ENCODE assay signal across 10 mouse cellular contexts in genomic region chr11:22857106-22857704, GRCm38 (mm10). TPM values are rescaled to one million over a fixed set of nuclear protein-coding genes. Genes with fewer than 3 reads are reported as not detected.
A peak's percentile ranks its signal among the peaks of the same experiment; 100 is the strongest.
DNase-seq lines count a peak whose midpoint lies in the region; ATAC-seq and TF ChIP-seq lines count a peak whose summit lies in the region.
"Had no signal": no experiment of that assay in that cellular context is flagged by ENCODE, and none has a peak within 500 bp of the region (broad histone marks: within the 10 kb centered on the region; RNA-seq: fewer than 3 reads in every experiment).

No protein-coding gene starts in this region.

- H3K27ac ChIP-seq in heart, adult 2 months = peak overlapping the region; percentile 91
- H3K27ac ChIP-seq in layer of hippocampus, adult 2 months = peak overlapping the region; percentile 94
- no peak overlapping the region for H3K27ac ChIP-seq in ES-E14 (ENCODE audit: insufficient read depth, low read depth, low read length, poor library complexity, severe bottlenecking)
- H3K27ac ChIP-seq in liver, embryonic 12.5 days = no peak overlapping the region
- H3K27ac ChIP-seq: neural tube, embryonic 12.5 days had no signal

- no peak for ATAC-seq in liver, embryonic 12.5 days

- H3K36me3 ChIP-seq in heart, adult 2 months (ENCODE audit: control insufficient read depth, insufficient read depth, low read length) = peaks cover 6% of the 10 kb centered on the region
- no peaks in the 10 kb centered on the region for H3K36me3 ChIP-seq in ES-E14 (ENCODE audit: control insufficient read depth, insufficient read depth, low read length, poor library complexity, severe bottlenecking)
- peaks cover 2% of the 10 kb centered on the region; the same call in 1 of the 2 replicates for H3K36me3 ChIP-seq in liver, embryonic 12.5 days
- H3K36me3 ChIP-seq: neural tube, embryonic 12.5 days had no signal

- WGBS in heart, adult 2 months = 76% methylated on average over 5 of the region's 5 CpGs
- 67% methylated on average over 5 of the region's 5 CpGs for WGBS in liver, embryonic 12.5 days (ENCODE audit: insufficient replicate concordance)

- peak overlapping the region; percentile 90 for H3K4me2 ChIP-seq in liver, embryonic 12.5 days

- peaks cover 12% of the 10 kb centered on the region for H3K79me2 ChIP-seq in heart, adult 2 months (replicated peaks; ENCODE audit: control insufficient read depth, insufficient read depth, low read length)

- DNase-seq in heart, adult 2 months = no peak
- no peak for DNase-seq in heart, postnatal 36 days
- DNase-seq in layer of hippocampus, adult 2 months (ENCODE audit: low spot score in 2 of 2) = no peak
- DNase-seq in layer of hippocampus, adult 8-10 months (ENCODE audit: low spot score in 2 of 2) = no peak
- no peak for DNase-seq in ES-E14 (ENCODE audit: low read depth, low spot score)
- DNase-seq in urinary bladder, adult 18-20 months (ENCODE audit: low spot score in 2 of 2) = no peak
- DNase-seq in adipocyte (ENCODE audit: low spot score) = no peak
- DNase-seq: gastrocnemius, postnatal 10 days had no signal

- H3K9ac ChIP-seq in heart, adult 2 months (ENCODE audit: low read depth, low read length) = no peak overlapping the region
- no peak overlapping the region; the same call in 1 of the 2 replicates for H3K9ac ChIP-seq in ES-E14 (ENCODE audit: insufficient read depth, low read depth, low read length, poor library complexity, severe bottlenecking)
- H3K9ac ChIP-seq in liver, embryonic 12.5 days = no peak overlapping the region
- H3K9ac ChIP-seq: neural tube, embryonic 12.5 days had no signal

- no peaks in the 10 kb centered on the region for H3K27me3 ChIP-seq in heart, adult 2 months (ENCODE audit: control insufficient read depth, insufficient read depth, low read length)
- H3K27me3 ChIP-seq in liver, embryonic 12.5 days (replicated peaks) = peaks cover 12% of the 10 kb centered on the region

- no peak overlapping the region for H3K4me3 ChIP-seq in heart, adult 2 months
- H3K4me3 ChIP-seq in layer of hippocampus, adult 2 months = peak overlapping the region; percentile 89
- H3K4me3 ChIP-seq in ES-E14 (ENCODE audit: insufficient read depth in 1 of 2, low read depth in 1 of 2, low read length in 2 of 2, poor library complexity in 1 of 2, severe bottlenecking in 1 of 2) = peak overlapping the region; percentile 94 to 97; a peak in 3 of 4 replicates
- H3K4me3 ChIP-seq in liver, embryonic 12.5 days = peak overlapping the region; percentile 73; the same call in 1 of the 2 replicates

- TF ChIP-seq CTCF in heart, adult 2 months (IDR thresholded peaks at IDR 0.05) = no peak
- TF ChIP-seq CTCF in layer of hippocampus, adult 2 months (conservative IDR thresholded peaks at IDR 0.05) = no peak

- TF ChIP-seq EP300 in heart, adult 2 months (IDR thresholded peaks at IDR 0.05; ENCODE audit: insufficient read depth, low read depth, low read length) = no peak

- H3K9me3 ChIP-seq in ES-E14 (ENCODE audit: control insufficient read depth, insufficient read depth, low read depth, low read length) = no peaks in the 10 kb centered on the region
- no peaks in the 10 kb centered on the region for H3K9me3 ChIP-seq in liver, embryonic 12.5 days (replicated peaks)
- H3K9me3 ChIP-seq: neural tube, embryonic 12.5 days had no signal

- no peak for TF ChIP-seq POLR2A in heart, adult 2 months (IDR thresholded peaks at IDR 0.05; ENCODE audit: insufficient read depth, low read depth, low read length)

- in situ Hi-C loops in ES-E14 (cut with MboI; ENCODE audit: low sequenced_read_pairs in 2 of 2, unreplicated experiment in 2 of 2) = no loop called here

- H3K4me1 ChIP-seq in heart, adult 2 months (ENCODE audit: control insufficient read depth, insufficient read depth, low read length) = peaks cover 20% of the 10 kb centered on the region
- H3K4me1 ChIP-seq in ES-E14 (ENCODE audit: control insufficient read depth in 2 of 2, insufficient read depth in 2 of 2, low read length in 2 of 2, poor library complexity in 1 of 2) = peaks cover 11 to 12% of the 10 kb centered on the region in 2 experiments
- peaks cover 70% of the 10 kb centered on the region for H3K4me1 ChIP-seq in liver, embryonic 12.5 days

- intact Hi-C loops in heart, adult 2 months (cut with DNase I) = loop anchor here (5.0 kb wide), 1 partner anchor 225 kb away; no protein-coding TSS in a partner anchor
- intact Hi-C loops in heart, postnatal 36 days (cut with DNase I) = loop anchor here (5.0 to 10.0 kb wide), 4 partner anchors 100 to 448 kb away; partner anchors contain the start of genes Usp34 and Zrsr1

TF ChIP-seq in ES-E14, 5 proteins besides CTCF, POLR2A, EP300 and RAD21:
- TF ChIP-seq ZC3H11A (IDR thresholded peaks at IDR 0.05; ENCODE audit: borderline replicate concordance, low read depth, low read length) (no peak), ZNF384 (IDR thresholded peaks at IDR 0.05; ENCODE audit: low read depth, low read length) (no peak), MAFK (IDR thresholded peaks at IDR 0.05; ENCODE audit: insufficient read depth, low read depth, low read length) (no peak), HCFC1 (IDR thresholded peaks at IDR 0.05; ENCODE audit: borderline replicate concordance, insufficient read depth, low read length) (no peak), CHD2 (IDR thresholded peaks at IDR 0.05; ENCODE audit: low read depth, low read length) (no peak)

RNA-seq across cellular contexts. Expression of gene B3gnt2, which starts 3.6 kb away (rescaled TPM):
- 1 to 10 TPM; 3.5 to 6.2 TPM for total RNA-seq in heart, adult 2 months (2021)
- 5.7 and 7.1 TPM in 2 replicates for polyA plus RNA-seq in heart, adult 2 months (2012; rRNA removed)
- 1 to 10 TPM; 6.3 to 7.7 TPM for total RNA-seq in heart, postnatal 36 days (2021)
- 10 to 100 TPM; 12.8 to 18.3 TPM for total RNA-seq in layer of hippocampus, adult 2 months (2021)
- 10 to 100 TPM; 11.8 to 14.8 (median 14.0) TPM for total RNA-seq in layer of hippocampus, adult 8-10 months (2022)
- 25.7 and 52.9 TPM in 2 replicates for total RNA-seq in ES-E14 (2012; rRNA removed)
- polyA plus RNA-seq in liver, embryonic 12.5 days (2016; fragmentation: Nextera tagmentation; extraction: Ambion mirVana) = 4.8 and 5.5 TPM in 2 replicates

Comparison
In these comparisons a context has a peak if more than half of its experiments do, and no peak if none do; other contexts are left out.
1. H3K27ac ChIP-seq: peak in heart, adult 2 months (single experiment) and layer of hippocampus, adult 2 months (single experiment); none in ES-E14 (single experiment) and liver, embryonic 12.5 days (single experiment).